Mouse (Mus musculus): Measurements from ENCODE around the gene Axin1. TPM values are rescaled to one million over a fixed set of nuclear protein-coding genes. Genes with fewer than 3 reads are reported as not detected.

The Axin1 gene
- polyA plus RNA-seq (2012; rRNA removed) = 36.2 and 73.6 TPM in 2 replicates

DNA sequence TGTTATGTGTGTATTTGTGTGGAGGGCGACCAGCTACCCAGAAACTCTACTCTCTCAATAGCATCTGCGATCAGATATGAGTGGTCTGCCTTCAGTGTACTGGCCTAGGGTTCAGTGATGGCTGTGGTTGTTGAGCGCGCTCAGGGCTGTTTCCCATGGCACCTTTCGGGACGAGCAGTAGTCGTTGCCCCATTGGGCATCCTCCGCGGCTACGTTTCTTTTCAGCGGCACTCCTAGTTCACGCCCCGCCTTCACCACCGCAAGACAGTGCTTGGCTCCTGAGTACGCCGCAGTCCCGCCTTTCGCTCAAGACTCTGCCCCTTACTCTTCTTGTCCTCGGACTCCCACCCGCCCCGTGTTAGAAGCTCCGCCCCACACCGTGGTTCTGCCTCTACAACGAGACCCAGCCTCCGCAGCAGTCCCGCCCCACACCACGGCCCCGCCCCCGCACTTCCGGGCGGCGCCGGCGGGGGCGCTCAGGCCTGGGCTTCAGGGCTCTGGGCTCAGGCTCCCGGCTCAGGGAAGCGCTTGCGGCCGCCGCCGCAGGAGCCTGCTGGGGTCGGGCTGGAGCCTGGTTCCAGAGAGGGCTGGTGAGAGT, at the start of gene Axin1:
Axin1 (plus strand) TSS at position 450 of the 598 bp plus-strand sequence.

DNA sequence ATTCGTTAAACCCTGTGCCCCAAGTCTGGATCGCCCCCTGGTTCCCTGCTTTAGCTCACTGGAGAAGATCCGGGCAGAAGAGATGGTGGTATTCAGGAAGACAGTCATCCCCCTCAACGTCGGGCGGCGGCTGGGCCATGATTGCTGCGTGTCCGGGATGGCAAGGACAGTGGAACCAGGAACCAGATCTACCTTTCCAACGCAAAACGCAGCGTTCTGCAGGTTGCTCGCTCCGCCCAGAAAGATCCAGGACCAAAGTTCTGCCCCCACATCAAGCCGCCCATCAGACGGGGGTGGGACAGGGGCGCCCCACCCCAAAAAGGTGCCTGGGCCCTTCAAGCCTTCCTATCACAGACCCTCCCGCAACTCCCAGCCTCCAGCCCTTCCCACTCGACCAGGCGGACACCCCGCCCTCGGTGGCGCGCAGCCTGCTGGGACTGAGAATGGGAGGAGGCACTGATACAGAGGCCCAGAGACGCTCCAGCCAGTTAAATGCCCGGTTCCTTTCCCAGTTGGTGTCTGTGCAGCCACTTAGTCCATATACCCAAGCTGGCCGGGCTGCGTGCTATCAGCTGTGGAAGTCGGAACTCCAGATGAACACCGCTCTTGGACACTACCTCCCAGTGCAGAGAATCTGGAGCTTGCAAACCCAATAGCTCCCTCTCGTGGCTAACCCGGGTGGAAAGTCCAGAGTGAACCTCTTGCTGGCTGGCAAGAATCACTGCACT, 48.4 kb upstream of the Axin1 start, which contains the start of gene Decr2:
Decr2 (minus strand) TSS at position 433 of the 728 bp plus-strand sequence.

DNA sequence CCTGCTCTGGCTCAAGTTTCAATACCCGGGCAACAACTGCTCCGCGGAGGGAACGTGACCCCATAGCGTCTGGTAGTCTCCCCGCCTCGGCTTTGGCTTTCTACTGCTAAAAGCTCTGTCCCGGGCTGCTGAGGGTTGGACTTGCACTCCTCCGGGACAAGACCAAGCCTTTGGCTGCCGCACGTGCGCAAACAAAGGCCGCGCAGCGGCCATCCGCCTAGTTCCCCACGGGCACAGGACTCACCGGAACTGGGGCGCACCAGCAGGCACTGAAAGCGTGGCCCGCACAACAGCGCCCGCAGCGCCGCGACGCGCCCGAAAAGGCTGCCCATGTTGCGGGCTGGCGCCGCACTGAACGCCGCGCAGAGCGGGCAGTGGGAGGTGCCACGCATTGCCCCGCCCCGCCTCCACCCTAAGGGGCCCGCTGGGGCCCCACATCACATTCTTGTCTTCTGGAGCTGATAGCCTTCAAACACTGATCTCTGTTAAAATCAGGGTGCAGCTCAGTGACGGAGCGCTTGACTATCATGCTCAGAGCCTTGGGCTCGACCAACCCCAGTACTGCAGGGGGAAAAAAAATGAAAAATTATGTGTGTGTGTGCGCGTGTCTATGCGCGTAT, 43.3 kb upstream of the Axin1 start, which contains the start of gene Nme4:
Nme4 (minus strand) TSS at position 482 of the 620 bp plus-strand sequence.

DNA sequence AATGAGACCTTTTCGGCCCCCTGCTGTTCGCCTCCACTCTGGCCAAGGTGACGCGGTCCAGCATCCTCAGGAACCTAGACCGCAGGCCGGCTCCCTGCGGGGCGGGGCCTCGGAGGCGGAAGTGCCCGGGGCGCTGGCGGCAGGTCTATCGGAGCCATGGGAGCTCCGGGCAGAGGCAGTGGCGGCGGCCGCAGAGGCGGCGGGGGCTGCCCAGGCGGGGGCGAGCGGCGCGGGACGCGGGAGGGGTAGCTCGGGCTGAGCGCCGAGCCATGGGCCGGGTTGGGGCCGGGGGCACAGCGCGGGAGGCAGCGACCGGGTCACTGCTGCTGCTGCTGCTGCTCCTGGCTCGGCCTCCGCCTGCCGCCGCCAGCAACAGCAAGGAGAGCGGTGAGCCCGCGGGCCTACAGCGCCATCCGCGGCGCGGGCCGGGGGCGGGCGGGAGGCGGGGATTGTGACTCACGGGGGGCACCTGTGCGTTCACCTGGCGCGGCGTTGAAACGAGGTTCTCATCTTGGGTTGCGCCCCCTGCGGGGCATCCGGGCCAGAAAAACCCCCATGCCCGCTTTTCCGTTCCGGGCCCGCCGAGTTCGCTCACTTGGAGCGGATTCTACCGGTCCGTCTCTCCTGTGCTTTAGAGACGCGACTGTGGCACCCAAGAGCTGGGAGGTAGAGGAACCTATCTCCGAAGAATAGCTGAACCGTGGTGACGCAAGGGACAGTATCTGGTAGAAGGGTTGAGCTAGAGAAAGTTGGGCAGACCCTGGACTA, 25.1 kb upstream of the Axin1 start, which contains the start of gene Tmem8:
Tmem8 (plus strand) TSS at position 119 of the 768 bp plus-strand sequence.

DNA sequence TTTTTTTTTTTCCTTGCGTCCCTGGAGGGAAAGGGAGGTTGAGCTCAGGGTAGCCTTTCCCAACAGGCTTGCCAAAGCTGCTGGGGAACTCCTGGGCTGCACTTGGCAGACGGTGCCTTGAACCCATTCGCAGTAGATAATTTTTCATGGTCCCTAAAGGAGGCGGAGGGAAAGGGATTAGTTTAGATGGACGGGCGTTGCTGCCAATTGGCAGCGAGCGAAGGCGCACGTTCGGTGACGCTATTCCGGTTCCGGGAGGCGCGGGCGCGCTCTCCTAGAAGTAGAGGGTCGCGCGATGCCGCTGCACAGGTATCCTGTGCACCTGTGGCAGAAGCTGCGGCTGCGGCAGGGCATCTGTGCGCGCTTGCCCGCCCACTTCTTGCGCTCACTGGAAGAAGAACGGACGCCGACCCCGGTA, 15.2 kb upstream of the Axin1 start, which contains the start of gene Mrpl28:
Mrpl28 (plus strand) TSS at position 234 of the 418 bp plus-strand sequence.

DNA sequence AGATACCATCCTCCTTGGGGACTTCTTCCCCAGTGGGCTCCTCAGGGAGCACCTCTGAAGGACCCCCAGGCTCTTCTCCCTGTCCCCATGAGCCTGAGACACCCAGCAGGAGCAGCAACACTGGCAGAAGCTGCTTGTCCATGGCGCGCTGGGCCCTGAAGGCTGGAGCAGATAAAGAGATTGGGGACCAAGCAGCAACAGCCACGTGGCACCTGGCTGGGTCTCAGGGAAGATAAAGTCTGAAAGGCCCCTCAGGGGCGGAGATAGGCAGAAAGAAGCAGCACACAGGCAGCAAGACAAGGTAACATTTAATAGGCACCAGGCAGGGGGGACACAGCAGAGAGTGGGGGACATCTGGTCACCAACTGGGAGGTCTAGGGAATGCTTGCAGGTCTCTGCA, 60.4 kb downstream of the Axin1 start, which contains the start of gene Pdia2:
Pdia2 (minus strand) TSS at position 196 of the 400 bp plus-strand sequence.

DNA sequence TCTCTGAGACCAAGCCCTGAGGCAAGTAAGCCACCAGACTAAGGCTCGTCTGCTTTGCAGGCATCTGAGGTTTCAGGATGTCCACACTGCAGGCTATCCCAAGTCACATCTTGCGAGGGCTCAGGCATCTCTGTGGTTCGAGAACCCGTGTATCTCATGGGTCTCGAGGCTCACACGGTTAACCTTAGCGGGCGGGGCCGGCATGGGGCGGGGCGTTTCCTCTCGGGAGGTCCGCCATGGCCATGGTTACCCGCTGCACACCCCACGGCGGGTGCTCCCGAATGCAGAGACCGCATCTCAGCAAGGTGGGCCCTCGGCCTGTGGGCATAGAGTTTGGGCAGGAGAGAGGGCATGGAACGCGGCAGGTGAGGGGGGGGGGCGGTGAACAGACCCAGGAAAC, 64.2 kb downstream of the Axin1 start, which contains the start of gene Rgs11:
Rgs11 (plus strand) TSS at position 215 of the 400 bp plus-strand sequence.

DNA sequence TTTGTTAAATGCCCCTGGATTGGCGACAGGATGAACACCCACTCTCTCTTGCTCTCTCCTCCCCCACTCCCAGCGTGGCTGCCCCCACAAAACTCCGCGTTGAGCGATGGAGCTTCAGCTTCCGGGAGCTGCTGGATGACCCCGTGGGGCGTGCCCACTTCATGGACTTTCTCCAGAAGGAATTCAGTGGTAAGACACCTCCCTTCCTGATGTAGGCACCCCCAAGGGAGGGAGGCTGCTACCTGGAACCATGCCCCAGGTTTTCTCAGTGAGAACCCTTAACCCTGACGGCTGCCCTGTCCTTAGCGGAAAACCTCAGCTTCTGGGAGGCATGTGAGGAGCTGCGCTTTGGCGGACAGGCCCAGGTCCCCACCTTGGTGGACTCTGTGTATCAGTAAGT, 69.2 kb downstream of the Axin1 start, which contains the start of gene Arhgdig:
Arhgdig (minus strand) TSS at position 101 of the 400 bp plus-strand sequence.

DNA sequence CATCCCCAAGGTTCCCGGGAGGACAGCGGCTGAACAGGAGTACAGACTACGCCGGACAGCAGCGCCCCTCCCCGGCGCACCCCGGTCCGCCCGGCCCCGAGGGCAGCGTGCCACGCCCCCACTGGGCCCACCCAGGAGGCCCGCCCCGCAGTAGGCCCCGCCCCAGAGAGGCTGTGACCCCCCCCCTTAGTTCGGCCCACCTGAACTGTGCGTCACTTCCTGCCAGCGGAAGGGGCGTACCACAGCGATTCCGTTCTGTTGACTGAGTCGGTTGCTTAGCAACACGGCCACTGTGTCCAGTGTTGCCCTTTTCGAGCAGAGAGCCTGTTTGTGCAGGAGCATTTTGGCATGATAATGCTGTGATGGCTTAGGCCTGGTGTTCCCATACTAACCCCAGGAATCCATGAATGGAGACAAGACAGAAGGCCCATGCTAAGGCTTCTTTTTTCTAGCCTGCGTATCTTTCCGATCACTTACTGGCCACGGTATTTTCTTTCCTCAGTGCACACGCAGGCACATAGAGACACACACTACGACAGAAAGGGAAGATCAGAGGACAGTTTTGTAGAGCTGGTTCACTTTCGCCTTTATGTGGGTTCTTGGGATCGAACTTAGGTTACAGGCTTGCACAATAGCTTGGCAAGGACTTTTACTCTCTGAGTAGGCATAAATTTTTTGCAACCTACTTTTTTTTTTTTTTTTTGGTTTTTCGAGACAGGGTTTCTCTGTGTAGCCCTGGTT, 105.8 kb downstream of the Axin1 start, which contains the start of gene Fam234a:
Fam234a (minus strand) TSS at position 142 of the 741 bp plus-strand sequence.

Other genes starting within 250 kb of the Axin1 start
- 37.2 and 44.0 TPM in 2 replicates for gene Rab40c, start 219.0 kb upstream of the Axin1 start, polyA plus RNA-seq (2012; rRNA removed)
- 78.0 and 105 TPM in 2 replicates for gene Pigq, start 193.8 kb upstream of the Axin1 start, polyA plus RNA-seq (2012; rRNA removed)
- gene Nhlrc4, start 193.7 kb upstream of the Axin1 start, polyA plus RNA-seq (2012; rRNA removed) = 0.52 and 0.92 TPM in 2 replicates
- gene A930017K11Rik, start 186.1 kb upstream of the Axin1 start, polyA plus RNA-seq (2012; rRNA removed) = 0.10 TPM in 2 replicates
- 30.1 and 36.6 TPM in 2 replicates for gene Capn15, start 152.9 kb upstream of the Axin1 start, polyA plus RNA-seq (2012; rRNA removed)
- gene Rab11fip3, start 69.1 kb upstream of the Axin1 start, polyA plus RNA-seq (2012; rRNA removed) = 49.1 and 66.0 TPM in 2 replicates
- gene Decr2, start 48.4 kb upstream of the Axin1 start, polyA plus RNA-seq (2012; rRNA removed) = 19.8 and 26.5 TPM in 2 replicates
- gene Nme4, start 43.1 kb upstream of the Axin1 start, polyA plus RNA-seq (2012; rRNA removed) = 77.4 and 109 TPM in 2 replicates
- 3.2 and 4.4 TPM in 2 replicates for gene Tmem8, start 25.4 kb upstream of the Axin1 start, polyA plus RNA-seq (2012; rRNA removed)
- 110 and 143 TPM in 2 replicates for gene Mrpl28, start 15.2 kb upstream of the Axin1 start, polyA plus RNA-seq (2012; rRNA removed)
- 1.3 and 3.9 TPM in 2 replicates for gene Pdia2, start 60.4 kb downstream of the Axin1 start, polyA plus RNA-seq (2012; rRNA removed)
- 1.2 and 2.5 TPM in 2 replicates for gene Rgs11, start 64.3 kb downstream of the Axin1 start, polyA plus RNA-seq (2012; rRNA removed)
- 5.5 and 6.3 TPM in 2 replicates for gene Arhgdig, start 69.1 kb downstream of the Axin1 start, polyA plus RNA-seq (2012; rRNA removed)
- 19.3 and 22.1 TPM in 2 replicates for gene Fam234a, start 105.6 kb downstream of the Axin1 start, polyA plus RNA-seq (2012; rRNA removed)
- 125 and 177 TPM in 2 replicates for gene Luc7l, start 114.2 kb downstream of the Axin1 start, polyA plus RNA-seq (2012; rRNA removed)

Measured in central nervous system, embryonic 11.5 days (tissue).